Mouse (Mus musculus) cerebellum, postnatal 14 days (tissue): ENCODE results near the gene Dpp8.
"Not testable (repeated sequence)": the region's sequence is repeated elsewhere in the genome, so short reads cannot be mapped to it uniquely, and the experiment has no call there.

Experiments
- DNase-seq, 2 experiments: peaks; one replicate each; pipeline ENCODE4 v3.0.0; 2021; ENCODE audit warnings: mixed read lengths in 2 of 2

Dpp8 gene

DNA sequence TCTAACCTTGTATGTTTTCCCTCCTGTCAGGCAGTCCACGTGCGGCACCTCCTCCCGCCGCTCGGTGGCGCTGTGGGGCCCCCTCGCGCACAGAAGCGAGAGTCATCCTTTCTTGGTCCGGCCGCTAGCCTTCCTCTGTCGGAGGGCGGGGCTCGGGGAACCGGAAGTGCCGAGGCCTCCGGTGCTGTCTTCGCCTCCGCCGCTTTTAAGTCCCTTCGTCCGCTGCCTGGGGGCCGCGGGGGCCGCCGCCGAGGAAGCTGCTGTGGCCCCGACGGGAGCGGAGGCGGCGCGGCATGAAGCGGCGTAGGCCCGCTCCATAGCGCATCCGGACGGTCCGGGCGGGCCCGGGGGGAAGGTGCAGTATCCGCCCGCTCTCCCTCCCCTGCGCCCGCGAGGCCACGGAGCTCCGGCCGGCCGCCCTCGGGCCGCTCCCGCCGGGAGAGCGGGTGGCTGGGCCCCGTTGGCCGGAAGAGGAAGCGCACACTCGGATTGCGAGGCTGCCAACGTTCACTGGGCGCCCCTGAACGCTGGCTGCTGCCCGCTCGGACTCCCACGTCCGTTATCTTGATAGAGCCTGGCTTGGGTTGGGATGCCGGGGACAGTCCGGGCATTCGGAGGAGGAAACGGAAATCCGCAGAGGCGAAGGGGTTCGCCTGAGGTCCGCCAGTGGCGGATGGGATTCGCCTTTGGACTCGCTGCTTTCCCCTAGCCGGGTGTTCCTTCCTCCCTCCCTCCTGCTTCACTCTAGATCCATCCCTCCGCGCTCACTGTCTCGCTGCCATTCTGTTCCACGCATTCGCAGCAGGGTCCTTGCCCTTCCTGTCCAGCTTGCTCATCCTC lies at the start of gene Dpp8:
Gene Dpp8, plus strand, starts transcription at position 146 of the 840 bp plus-strand sequence.
- DNase-seq = peak; percentile 97

DNA sequence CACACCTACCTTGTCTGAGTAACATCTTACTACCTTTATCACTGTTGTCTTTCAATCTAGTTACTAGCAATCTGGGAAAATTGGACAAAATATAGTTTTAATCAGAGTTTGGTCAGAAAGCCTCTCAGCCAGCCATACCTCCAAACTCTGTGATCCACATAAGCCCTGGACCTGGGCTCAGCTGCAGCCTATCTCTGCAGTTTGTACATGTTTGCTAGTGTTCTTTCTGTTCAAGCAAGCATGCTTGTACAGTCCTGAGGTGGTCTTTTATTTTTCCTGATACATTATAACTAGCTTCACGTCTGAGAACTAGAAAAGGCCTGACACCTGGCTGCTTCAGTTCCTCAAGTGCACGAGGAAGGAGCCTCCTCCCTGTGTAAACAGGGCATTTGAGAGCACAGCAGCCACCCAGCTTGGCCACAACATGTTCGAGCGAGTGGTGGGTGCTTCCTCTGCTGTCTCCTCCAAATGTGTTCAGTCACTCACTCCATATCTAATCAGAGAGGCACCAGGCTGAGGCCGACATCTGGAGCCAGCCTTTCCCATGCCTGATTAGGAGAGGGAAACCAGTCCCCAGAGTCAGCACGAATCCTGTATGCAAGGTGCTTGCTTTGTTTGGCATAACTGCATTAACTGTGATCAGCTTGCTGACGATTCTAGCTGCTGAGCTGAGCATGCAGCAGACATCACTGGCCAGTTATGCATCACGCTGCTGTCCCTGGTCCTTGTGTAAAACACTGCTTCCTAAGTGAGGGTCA lies 47.0 kb upstream of the Dpp8 start:
- no peak for DNase-seq

DNA sequence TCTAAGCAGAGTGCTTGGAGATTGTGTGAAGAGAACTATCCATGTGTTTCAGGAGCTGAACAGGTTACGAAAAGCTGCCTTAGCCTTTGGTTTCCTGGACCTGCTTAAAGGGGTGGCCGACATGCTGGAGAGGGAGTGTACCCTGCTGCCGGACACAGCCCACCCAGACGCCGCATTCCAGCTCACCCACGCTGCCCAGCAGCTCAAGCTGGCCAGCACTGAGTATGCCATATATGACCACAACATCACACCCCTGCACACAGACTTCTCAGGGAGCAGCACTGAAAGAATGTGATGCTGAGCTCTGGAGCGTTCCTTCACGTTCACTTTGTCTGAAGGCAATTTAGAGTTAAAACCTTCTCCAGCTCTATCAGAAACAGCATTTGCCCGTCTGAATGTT lies 46.4 kb upstream of the Dpp8 start:
- DNase-seq = no peak

DNA sequence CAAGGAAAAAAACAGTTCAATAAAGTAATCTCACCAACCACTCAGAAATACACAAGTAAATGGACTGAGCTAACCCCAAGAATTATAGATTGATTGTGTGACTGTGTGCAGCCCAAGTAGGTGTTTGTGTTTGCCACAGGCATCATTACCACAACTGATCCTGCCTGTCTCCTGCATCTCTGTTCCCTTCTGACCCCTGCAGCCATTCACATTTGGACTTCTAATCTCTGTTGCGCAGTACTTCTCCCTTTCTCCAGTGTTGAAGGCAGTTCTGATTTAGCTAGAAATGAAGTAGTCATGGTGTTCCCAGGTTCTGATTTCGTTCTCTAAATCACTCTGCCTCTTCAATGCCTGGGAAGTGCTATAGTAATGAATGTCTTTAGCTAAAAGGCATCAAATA lies 44.6 kb upstream of the Dpp8 start:
- DNase-seq = no peak

DNA sequence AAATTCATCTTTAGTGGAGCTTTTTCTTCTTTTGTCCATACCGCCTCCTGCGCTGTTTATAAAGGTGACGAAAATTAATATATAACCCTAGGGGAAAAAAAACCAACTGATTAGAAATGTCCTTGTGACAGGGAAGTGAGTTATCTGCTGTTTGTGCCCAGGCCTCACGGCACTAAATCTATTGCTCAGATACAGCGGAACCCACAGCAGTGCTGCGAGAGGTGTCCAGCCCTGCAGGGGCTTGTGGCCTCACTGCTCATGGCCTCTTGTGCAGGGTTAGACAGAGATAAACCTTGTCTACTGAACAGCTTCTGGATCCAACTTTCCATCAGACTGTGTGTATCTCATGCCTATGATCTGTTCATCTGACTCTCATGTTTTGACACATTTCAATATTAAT lies 43.8 kb upstream of the Dpp8 start:
- DNase-seq = no peak

DNA sequence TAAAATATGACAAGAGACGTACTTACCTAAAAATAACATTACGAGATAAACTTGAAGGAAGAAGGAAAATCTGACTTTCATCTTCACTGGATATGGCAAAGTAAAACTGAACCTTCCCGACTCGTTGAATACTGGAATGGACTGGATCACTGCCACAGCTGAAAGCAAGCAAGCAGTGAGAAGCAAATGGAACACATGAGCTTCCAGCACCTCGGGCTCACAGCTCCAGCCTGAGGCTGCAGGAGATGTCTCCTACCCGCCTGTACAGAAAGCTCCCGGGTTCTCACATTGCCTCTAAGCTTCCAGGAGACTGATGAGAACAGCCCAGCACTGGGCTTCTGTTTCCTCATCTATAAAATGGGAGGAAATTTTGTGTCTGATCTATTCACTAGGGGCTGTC lies 41.9 kb upstream of the Dpp8 start:
- no peak for DNase-seq

DNA sequence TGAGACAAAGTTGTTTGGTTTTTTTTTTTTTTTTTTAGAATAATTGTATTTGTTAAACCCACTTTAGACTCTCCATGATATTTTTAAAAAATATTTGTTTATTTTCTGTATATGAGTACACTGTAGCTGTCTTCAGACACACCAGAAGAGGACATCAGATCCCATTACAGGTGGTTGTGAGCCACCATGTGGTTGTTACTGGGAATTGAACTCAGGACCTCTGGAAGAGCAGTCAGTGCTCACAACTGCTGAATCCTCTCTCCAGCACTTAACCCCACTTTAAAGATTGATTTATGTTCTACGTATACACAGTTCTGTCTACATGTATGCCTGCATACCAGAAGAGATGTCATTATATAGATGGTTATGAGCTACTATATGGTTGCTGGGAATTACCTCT lies 36.8 kb upstream of the Dpp8 start:
- not testable (repeated sequence) for DNase-seq

DNA sequence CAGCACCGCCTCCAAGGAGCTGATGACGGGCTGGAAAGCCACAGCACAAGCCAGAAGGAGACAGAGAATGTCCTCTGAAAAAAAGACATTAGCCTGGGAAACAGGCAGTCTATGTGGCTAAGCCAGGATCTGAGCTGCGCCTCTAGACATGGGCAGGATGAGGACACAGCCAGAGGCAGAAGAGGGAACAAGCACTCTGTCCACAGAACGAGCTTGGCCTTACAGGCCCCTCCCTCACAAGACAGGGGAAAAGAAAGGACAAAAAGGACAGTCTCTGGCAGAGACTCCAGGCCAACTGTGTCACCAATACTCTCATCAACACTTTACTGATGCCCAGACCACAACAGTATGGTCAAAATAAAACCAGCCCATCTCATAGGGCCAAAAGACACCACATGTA lies 30.7 kb upstream of the Dpp8 start:
- no peak for DNase-seq

DNA sequence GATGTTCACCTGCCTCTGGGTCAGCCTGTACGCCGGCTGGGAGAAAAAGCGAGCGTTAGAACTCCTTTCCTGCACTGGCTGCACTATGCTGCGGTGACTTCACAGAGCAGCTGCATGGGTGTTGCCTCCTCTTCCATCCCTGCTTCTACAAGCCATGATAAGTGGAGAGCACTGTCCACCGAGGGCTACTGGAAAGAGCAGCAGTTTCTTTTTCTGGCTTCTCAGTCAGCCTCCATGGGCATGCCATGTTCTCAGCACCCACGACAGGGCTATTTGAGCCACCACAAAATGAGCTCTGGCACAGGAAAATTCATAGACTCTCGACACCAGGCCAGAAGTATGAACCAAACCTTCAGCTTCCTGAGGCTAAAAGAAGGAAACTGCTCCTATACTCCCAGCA lies 26.5 kb upstream of the Dpp8 start:
- no peak for DNase-seq

DNA sequence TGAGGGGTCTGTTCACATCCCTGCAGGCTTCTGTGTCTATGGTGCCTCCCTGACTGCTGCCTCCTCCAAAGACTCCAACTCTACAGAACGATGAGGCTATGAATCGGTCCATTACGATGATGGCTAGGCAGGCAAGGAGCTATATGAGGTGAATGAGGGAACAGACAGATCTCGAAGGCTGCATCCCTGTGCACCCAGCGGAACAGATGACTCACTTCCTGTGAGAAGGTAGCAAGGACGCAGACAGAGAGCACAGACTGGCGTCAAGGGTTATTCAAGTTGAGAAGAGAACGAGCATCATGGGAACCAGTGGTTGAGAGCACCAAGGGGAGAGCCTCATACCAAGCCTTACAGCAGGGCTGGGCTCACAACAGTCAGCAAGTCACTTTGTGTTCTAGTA lies 21.6 kb upstream of the Dpp8 start:
- no peak for DNase-seq

DNA sequence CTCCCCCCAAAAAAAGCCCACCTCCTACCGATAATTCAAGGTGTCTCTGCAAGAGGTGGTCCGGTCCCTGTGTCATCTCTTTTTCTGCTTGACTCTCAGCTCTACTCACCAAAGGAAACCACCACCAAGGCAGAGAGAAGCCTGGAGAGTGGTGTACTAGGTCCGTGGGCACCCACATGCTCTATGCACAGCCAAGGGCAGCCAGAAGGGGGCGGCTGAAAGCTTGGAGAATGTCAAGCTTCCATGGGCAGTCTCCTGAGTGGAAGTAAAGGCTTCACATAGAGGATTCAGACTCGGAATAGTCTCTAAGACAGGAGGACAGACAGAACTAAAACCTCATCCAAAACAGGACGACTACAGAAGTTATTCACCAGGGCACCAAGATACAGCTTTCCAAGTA lies 20.9 kb upstream of the Dpp8 start:
- DNase-seq = peak; percentile 31 to 48

DNA sequence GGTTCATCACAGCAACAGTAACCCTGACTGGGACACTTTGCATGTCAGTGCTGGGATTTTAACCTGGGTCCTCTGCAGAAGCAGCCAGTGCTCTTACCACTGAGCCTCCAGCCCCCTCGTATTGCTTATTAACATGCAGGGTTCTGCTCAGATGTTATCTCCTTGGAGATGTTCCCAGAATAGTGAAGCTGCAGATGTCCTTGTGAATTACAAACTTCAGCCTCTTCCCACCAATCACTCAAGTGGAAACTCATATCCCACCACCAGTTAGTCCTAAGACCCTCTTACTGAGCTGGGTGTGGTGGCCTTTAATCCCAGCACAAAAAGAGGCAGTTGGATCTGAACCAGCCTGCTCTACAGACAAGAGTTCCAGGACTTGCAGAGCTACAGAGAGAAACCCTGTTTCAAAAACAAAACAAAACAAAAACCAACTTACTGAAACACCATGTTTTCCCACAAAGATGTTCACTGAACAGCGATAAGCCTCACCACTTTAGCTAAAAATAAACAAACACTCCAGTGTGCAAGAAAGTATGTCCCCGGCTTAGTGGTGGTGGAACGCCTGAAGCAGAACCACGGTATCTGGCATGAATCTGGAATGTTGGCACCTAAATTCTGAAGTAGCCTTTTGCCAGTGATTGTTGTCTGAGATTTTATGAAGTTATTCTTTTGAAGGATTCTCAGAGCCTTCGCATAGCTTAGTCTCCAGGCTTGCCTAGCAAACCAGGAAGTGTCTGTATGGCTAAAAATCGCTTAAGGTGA lies 16.6 kb upstream of the Dpp8 start:
- no peak for DNase-seq

DNA sequence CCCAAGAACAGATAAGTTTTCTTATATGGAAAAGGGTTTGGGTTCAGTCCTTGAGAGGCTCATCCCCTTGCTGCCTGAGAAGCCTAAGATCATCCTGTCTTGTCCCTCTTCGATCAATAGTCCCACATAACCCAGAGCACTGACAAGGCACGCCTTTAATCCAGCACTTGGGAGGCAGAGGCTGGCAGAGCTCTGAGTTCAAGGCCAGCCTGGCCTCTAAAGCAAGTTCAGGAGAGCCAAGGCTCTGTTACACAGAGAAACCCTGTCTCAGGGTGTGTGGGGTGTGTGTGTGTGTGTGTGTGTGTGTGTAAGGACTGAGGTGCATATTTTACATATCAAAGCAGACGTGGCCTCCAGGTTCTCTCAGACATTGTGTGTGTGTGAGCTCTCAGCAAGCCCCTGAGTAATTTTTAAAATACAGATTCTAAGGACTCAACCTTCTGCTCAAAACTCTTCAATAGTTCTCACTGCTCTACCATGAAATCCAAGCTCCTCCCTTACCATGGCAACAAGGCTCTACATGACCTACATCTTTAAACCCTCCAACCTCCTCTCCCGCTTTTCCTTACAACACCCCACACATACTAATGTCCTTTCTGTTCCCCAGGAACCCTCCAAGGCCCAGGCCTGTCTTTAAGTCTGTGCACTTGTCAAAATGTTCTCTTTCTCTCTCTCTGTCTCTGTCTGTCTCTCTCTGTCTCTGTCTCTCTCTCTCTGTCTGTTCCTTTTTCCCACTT lies 15.8 kb upstream of the Dpp8 start:
- DNase-seq = no peak

DNA sequence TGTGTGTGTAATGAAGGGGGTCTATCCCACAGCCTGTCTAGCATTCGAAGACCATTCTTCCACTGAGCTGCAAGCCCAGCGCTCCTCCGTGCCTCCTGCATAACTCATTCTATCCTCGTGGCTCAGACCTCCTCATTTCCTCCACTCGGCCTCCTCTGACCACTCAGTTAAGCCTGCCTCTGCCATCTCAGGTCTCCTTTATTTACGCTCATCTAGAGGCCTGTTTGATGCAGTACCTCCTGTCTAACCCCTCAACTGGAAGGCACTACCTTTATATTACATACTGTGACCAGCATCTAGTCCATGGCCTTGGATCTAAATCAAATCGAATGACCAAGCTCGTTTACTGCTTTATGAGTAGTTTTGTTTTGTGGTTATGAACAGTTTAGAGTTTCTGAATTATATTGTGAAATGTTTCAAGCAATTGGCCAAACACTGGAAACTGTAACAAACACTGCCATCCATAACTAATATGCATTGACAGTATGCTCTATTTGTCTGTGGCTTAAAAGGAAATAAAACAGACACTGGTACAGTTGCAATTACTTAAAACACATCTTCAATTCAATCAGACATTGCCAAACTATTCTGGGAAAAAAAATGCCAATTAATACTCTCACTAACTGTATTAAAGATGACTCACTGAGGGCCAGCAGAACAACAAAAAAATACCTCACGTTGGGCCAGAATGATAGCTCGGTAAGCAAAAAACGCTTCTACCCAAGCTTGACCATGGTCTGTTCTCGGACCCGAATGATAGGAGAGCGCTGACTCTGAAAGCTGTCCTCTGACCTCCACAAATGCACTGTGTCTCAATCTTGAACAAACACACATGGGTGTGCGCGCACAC lies 15.0 kb upstream of the Dpp8 start:
- DNase-seq = no peak

DNA sequence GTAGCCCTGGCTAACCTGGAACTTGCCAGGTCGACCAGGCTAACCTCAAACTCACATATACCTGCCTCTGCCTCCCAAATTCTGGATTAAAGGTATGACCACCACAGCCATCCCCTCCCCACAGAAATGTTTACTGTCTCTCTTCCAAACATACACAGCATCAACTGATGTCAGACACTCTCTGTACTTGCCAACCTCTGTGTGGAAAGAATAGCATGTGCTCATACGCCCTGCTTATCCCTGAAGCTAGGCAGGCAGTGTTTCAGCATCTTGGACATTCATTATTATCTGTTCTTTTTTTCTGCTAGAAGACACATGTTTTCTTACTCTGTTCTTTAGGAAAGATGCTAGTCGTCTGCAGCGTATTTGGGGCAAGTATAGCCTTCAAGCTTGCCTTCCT lies 14.3 kb upstream of the Dpp8 start:
- no peak for DNase-seq

DNA sequence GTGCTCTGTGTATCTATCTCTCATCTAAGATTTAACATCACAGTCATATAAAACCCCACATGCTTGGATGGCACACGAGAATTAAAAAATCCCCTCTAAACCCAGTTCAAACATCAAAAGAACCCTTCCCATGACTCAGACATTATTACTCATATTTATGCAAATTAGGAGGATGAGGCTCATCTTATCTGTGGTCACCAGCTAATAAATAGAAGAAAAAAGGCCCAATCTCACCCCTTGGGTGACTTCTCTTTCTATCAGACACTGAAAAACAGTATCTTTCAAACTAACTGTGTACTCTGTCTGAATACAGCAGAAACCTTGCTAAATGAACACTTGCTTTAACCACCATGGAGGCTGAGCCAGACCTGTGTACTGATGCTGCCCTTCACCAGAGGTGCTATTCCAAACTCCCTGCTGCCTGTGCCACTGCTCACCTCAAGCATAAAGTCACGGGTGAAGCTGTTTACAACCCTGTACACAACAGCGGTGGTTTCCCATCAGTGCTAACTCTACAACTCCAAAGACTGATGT lies 13.6 kb upstream of the Dpp8 start:
- no peak for DNase-seq

DNA sequence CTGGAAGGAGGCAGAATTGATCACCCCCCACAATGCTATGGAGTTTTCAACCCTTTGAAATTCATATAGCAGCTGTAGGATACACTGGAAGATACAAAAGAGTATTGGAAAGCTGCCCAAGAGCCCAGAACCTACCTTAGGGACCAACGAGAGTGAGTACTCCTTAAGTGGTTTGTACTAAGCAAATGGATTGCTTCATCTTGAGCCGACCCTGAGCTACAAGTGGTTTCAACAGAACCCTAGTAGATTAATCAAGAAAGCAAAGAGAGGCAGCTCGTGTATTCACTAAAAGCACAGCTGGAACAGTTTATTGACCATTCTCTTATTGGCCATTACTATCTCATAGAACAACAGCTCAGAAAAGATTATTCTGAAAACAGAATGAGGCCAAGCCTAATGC lies 13.1 kb upstream of the Dpp8 start:
- no peak for DNase-seq

DNA sequence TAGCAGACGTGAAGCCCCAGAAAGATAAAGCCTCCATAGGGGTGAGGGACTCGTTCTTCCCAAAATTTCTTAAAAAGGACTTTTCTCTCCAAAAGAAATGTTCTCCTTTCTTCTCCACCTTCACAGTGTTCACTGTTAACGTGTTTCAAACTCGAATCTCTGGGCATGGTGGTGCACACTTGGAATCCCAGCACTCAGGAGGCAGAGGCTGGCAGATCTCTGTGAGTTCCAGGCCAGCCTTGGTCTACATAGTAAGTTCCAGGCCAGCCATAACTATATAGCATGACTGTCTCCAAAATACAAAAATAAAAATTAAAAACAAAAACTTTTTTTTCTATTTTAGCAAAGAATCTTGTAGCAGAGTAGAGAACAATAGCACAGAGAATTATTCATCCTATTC lies 12.1 kb upstream of the Dpp8 start:
- no peak for DNase-seq

DNA sequence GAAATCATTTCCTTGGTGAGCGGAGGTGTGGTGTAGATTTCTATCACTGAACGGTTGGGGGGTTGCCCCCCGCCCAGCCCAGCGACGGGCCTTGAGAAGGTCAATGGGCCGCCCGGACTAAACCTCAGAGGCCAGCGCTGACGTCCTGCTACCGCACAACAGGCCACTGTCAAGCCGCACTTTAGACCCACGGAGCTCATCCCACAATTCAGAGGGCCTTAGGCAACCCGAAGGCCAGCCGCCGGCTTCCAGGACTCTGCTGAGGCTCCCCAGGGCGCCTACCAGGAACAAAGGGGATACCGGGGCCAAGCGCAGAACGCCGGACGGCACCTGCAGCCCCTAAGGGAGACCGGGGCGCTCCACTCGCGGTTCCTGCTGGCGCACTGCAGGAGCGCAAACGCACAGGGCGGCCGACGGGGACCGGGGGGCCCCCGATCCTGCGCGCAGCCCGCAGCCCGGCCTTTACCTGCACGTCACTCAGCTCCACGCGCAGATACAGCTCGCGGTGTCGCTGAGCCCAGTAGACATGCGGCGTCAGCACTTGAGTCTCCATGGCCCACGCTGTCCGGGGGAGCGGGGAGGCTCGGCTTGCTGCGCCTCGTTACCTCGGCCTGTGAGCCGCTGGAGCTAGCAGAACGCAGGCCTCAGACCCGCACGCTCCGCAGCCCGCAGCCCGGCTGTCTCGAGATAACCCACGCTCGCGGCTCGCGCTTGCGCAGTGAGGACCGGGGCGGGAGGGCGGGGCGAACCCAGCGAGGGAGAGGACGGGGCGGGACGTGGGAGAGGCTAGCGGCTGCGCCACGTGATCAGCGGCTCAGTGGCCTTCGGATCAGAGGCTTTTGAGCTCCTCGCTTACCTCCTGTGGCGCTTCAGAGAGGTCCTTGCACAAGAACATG lies 11.0 kb upstream of the Dpp8 start, which contains the start of gene Hacd3:
Gene Hacd3, minus strand, starts transcription at position 703 of the 896 bp plus-strand sequence.
- peak; percentile 95 for DNase-seq

DNA sequence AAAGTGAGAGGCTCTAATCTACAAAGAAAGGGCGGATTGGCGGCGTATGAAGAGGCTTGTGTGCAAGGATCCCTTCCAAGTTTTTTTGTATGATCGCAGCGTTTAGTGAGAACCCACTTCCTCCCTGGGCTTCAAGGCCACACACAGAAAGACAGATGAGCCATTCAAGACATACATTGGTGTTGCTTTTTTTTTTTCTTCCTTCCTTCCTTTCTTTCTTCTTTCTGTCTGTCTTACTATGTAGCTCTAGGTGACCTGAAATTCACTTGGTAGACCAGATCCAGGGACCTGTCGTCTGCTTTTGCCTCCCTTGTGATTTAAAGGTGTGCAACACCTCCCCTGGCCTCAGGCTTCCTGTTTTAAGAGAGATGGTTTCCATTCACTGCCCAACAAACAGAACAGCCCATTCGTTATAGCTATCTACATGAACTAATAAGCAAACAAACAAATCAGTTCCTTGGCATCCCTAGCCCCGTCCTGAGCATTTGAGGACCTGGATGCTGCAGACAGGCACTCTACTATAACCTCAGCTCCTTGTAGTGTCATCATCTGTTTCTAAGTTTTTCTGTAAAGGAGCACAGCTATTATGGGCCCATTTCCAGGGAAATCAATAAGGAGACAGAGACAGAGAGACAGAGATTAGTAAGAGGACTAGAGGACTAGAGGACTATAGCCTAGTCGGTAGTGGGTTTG lies 10.2 kb upstream of the Dpp8 start:
- DNase-seq = peak in 1 of 2 experiments; percentile 17
